Mouse (Mus musculus) heart, postnatal 10 days (tissue): ENCODE data around the gene Fip1l1. TPM values are rescaled to one million over a fixed set of nuclear protein-coding genes. Genes with fewer than 3 reads are reported as not detected.

Source experiments
- DNase-seq, 2 experiments: peaks; one replicate each; pipeline ENCODE4 v3.0.0; 2021
- intact Hi-C: fragments of 180-260 bp; cut with DNase I; formaldehyde crosslinking; loops from one replicate; pipeline ENCODE4 v1.15.1; 2025
- total RNA-seq, 2 experiments: library from RNA; stranded (reverse); gene quantifications; 2 replicates each; pipeline ENCODE4 v1.2.3; 2021

Fip1l1 gene
- total RNA-seq: 10 to 100 TPM; 41.4 to 41.6 TPM

DNA sequence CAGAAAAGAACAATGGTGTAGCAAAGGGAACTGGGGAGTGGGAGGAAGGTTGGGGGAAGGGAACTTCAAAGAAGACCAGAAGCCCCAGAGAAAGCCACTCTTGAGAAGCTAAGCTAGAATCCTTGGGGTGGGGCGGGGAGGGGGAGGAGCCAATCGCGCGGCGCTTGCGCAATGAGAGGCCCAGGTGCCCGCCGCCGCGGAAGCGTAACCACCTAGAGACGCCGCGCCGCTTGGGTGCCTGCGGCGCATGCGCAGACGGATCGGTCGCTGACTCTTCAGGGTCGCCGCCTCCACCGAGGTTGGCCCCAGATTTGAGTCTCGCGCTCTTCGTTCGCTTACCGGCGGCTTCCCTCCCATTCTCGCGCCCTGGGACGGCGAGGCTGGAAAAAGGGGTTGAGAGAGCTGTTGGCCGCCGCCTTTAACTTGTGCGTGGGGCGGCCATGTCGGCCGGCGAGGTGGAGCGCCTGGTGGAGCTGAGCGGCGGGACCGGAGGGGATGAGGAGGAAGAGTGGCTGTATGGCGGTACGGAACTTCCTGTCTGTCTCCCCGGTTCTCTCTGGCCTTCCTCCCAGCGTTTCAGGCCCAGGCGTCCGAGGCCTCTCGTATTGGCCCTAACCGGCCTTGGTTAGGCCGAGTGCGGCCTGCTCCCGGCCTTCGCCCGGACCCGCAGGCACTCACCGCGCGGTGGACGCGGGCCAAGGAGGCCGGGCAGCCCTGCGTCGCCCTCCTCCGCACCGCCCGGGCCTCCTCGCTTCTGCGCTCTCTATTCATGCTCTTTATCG lies at the start of gene Fip1l1:
Fip1l1 (plus strand) TSS at position 210 of the 782 bp plus-strand sequence.
- peak; percentile 93 to 94 for DNase-seq
- intact Hi-C loops: loop anchor here (5.0 kb wide), 2 partner anchors 223 to 622 kb away; no protein-coding TSS in a partner anchor

DNA sequence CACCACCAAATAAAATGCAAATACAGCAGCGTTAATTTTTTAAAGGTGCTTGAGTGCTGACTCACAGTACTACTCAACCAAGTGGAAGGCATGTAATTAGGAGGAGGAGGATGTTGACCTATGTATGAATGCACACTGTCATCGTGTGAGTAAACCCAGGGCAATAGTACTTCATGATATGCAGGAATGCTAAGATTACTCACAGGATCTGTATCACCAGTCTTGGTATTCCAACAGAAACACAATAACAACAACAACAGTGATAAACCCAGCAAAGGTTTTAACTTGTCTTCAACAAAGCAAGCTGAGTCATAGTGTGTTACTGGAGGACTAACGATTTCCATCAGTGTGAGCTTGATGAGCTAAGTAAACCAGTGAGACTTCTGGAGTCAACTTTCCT lies 42.5 kb upstream of the Fip1l1 start:
- no peak for DNase-seq
- intact Hi-C loops: no loop called here

DNA sequence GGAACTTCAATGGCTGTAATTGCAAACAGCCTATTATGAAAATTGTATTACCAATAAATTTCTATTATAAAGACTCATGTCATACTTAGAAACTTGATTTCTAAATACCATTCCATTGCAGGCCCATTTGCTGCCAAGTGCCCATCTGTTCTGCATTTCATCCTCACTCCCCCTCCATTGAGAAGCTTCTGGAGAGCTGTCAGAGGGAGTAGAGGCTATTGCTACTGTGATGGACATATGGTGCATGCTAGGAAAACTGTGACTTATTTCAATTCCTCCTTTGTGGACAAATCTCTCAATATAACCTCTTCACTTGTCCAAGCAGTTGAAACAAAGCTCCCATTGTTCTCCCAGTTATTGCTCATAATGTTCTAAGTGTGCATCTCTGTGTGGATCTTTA lies 23.6 kb upstream of the Fip1l1 start:
- intact Hi-C loops: no loop called here
- peak; percentile 9 to 10 for DNase-seq

DNA sequence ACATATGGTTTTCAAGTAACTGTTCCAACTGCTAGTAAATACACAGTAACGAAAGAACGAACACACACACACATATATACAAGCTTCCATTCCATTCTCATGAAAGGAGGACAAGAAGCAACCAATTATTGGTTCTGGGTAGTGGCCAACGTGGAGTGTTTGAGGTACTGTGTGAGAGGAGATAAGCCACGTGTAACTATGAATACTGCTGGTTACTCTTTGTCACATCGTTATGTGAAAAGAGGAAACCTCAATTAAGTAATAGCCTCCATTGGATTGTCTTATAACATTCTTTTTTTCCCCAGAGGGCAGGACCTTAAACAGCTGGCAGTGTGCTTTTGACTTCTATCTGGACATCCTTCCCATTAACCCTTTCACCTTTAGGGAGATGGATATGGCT lies 8.2 kb upstream of the Fip1l1 start:
- intact Hi-C loops: no loop called here
- no peak for DNase-seq

DNA sequence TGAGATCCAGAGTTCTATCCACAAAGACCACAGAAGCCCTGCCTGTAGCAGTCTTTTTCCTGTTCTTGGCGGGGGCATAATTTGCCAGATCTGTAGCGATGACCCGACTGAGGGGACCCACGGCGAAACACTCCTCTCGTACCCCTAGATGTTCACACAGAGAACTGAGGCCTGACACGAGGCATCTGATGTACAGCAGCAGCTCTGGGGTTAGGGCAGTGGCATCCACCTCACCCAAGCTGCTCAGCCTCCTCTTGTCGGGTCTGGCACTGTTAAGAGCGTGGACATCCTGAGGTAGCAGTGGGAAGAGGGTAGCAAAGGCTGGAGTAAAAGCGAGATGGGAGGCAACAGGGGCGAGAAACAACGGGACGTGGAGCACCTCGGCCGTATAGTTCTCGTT lies 4.5 kb upstream of the Fip1l1 start:
- DNase-seq: no peak
- intact Hi-C loops: no loop called here

- intact Hi-C loops: no loop called here
- peak; percentile 98 to 99 for DNase-seq
Observed at GRCm38 (mm10) chr5:74531630-74532280, 3.5 kb upstream of the Fip1l1 start, which contains the start of gene Scfd2. Gene Scfd2 (minus strand): TSS chr5:74531759.

GRCm38 (mm10) chr5:74536180-74536947 lies 1.1 kb downstream of the Fip1l1 start:
- intact Hi-C loops: loop anchor here (5.0 kb wide), 2 partner anchors 224 to 621 kb away; no protein-coding TSS in a partner anchor

GRCm38 (mm10) chr5:74545606-74546005 lies 10.4 kb downstream of the Fip1l1 start:
- DNase-seq: no peak

More at GRCm38 (mm10) chr5:74536180-74536947, 1.1 kb downstream of the Fip1l1 start:
- DNase-seq: no peak

DNA sequence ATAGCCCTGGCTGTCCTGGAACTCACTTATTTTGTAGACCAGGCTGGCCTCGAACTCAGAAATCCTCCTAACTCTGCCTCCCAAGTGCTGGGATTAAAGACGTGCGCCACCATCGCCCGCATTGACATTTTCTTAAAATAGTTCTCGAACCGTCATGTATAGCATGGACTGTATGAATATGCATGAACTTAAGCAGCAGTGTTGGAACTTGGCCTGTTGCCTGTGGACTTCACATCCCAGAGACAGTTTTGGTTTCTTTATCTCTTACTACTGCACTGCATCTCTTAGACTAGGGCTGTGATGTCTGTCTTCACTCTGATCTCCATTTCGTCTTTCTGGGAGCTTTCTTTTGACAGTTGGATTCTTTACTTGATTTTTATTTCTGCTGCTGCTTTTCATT lies 14.3 kb downstream of the Fip1l1 start:
- no peak for DNase-seq
- intact Hi-C loops: no loop called here

More at GRCm38 (mm10) chr5:74545606-74546005, 10.4 kb downstream of the Fip1l1 start:
- intact Hi-C loops: no loop called here

DNA sequence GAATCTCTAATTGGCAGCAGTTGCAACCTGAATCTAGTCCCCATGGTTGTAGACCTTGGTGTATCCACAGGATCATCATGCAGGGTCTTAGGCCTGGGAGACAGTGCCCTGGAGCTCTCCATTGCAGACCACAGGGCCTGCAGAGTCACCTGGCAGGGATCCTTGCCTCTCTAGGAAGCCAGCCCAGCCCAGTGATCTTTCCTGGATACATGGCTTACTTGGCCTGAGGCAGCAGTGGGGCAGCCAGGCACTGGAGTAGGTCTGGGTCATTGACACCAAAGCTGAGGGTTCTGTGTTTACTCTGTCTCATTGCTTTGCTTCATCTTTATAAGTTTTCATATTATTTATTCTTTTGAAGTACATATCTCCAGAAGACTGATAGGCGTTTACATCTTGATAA lies 25.9 kb downstream of the Fip1l1 start:
- peak in 1 of 2 experiments; percentile 7 for DNase-seq

GRCm38 (mm10) chr5:74571767-74572166 lies 36.5 kb downstream of the Fip1l1 start:
- intact Hi-C loops: no loop called here
- no peak for DNase-seq

More for the DNA sequence above, 25.9 kb downstream of the Fip1l1 start:
- intact Hi-C loops: no loop called here

- intact Hi-C loops: no loop called here
- DNase-seq: no peak
Observed at GRCm38 (mm10) chr5:74589133-74589532, 53.9 kb downstream of the Fip1l1 start.

DNA sequence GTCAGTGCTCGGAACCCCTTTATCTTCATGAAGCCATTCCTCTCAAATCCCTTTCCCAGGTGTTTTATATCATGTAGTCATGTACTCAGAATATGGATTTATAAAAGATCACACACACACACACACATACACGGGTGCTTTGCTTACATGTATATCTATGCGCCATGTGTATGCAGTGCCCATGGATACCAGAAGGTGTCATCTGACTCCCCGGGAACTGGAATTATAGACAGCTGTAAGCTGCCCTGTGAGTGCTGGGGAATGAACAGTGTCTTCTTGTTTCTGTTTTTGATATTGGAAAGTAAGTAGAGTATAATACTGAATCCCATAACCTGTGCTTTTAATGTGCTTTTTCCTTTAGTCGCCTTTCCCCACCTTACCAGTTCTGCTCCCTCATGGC lies 56.2 kb downstream of the Fip1l1 start:
- intact Hi-C loops: no loop called here
- no peak for DNase-seq

- intact Hi-C loops: no loop called here
- no peak for DNase-seq
Observed at GRCm38 (mm10) chr5:74593147-74593546, 57.9 kb downstream of the Fip1l1 start.

DNA sequence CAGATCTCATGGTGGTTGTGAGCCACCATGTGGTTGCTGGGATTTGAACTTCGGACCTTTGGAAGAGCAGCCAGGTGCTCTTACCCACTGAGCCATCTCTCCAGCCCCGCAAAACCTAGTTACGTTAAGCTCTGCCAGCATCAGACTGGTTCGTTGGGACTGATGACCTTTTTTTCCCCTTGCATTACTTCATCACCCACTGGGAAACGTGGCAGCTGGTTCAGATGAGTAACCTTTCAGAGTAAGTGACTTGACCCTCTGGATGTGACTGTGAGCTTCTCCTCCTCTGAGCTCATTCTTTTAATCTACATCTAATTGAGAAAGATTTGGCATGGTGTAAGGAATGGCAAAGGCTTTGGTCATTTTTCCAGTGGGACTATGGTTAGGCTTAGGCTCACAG lies 64.8 kb downstream of the Fip1l1 start:
- no peak for DNase-seq
- intact Hi-C loops: no loop called here

DNA sequence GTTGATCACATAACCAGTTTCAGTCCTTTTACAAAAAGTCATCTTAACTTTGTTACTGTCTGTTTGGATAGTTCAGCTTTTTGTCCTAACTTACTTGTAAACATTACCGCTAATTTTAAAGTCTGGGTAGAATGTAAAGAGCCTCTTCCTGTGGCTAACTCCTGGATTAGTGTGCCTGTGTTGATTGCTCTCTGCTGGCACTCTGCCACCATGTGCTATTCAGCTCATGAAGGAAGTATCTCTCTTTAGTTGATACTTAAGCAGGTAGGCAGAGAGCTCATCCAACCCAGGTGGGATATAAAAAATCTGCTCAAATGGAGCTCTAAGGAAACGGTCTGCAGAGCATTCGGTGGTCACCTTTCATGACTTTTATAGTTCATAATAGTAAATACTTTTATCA lies 65.9 kb downstream of the Fip1l1 start:
- intact Hi-C loops: no loop called here
- DNase-seq: no peak

GRCm38 (mm10) chr5:74601965-74602364 lies 66.7 kb downstream of the Fip1l1 start:
- no peak for DNase-seq
- intact Hi-C loops: no loop called here

DNA sequence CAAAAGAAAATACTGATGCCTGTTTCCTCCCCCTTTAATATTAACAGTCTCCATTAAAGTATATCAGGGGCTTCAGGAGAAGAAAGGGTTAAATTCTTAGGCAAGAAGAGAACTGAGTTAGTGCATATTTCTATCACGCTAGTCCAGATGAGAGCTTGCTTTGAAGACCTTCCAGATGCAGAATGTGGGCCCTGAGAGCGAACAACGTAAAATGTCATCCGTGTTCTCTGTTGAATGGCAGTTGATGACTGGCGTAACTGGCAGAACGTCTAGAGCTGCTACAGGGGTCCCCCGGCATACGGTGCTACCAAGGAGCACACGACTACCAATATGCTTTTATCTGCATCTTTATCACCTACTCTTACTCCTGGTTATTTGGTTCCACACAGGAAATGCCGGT lies 67.1 kb downstream of the Fip1l1 start:
- intact Hi-C loops: no loop called here

GRCm38 (mm10) chr5:74603306-74603705 lies 68.1 kb downstream of the Fip1l1 start:
- no peak for DNase-seq
- intact Hi-C loops: no loop called here

More for the DNA sequence above, 67.1 kb downstream of the Fip1l1 start:
- DNase-seq: no peak

GRCm38 (mm10) chr5:74606213-74606612 lies 71.0 kb downstream of the Fip1l1 start:
- intact Hi-C loops: no loop called here

DNA sequence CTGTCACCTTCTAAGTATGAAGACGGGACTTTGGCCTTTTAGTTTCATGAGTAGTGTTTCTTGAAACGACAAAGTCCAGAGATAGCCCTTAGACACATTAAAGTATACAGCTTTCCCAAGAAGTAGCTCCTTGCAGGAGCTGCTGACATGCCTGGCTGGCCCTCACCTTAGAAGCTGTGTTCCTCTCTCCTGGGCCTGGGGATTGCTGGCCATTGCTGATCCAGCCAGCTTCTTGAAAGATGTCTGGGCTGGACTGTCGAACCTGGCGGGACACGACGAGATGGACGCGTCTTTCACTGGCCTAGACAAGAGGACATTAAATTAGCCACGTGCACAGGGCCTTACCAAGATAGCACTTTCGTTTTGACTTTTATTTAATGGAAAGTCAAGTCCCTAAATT lies 75.3 kb downstream of the Fip1l1 start:
- intact Hi-C loops: no loop called here
- DNase-seq: no peak

More at GRCm38 (mm10) chr5:74606213-74606612, 71.0 kb downstream of the Fip1l1 start:
- no peak for DNase-seq
